Mouse (Mus musculus): ENCODE results near the gene Hs1bp3. TPM values are rescaled to one million over a fixed set of nuclear protein-coding genes. Genes with fewer than 3 reads are reported as not detected.

The Hs1bp3 gene
- polyA plus RNA-seq, 1 experiment from 2014 or later: 11.3 TPM

GRCm38 (mm10) chr12:8295307-8295913 is 17.8 kb upstream of the Hs1bp3 start:
- H3K4me1 ChIP-seq: peaks cover 15% of the 10 kb centered on the region; the same call in 1 of the 2 replicates
- WGBS: 57% methylated on average over 6 of the region's 6 CpGs

GRCm38 (mm10) chr12:8296154-8296553 is 17.1 kb upstream of the Hs1bp3 start:
- Histone ChIP-seq H3K9me3 (no peaks in the 10 kb centered on the region), H3K4me3 (no peak overlapping the region), H3K27me3 (peaks cover 76% of the 10 kb centered on the region), H3K27ac (replicated peaks) (no peak overlapping the region), H3K4me1 (peaks cover 13% of the 10 kb centered on the region; the same call in 1 of the 2 replicates), H3K4me2 (replicated peaks) (no peak overlapping the region), H3K36me3 (no peaks in the 10 kb centered on the region), H3K9ac (replicated peaks) (no peak overlapping the region)
- 88% methylated on average over 2 of the region's 2 CpGs for WGBS
- no peak for ATAC-seq (ENCODE audit: low FRiP score, low read depth)

More at GRCm38 (mm10) chr12:8295307-8295913, 17.8 kb upstream of the Hs1bp3 start:
- Histone ChIP-seq H3K36me3 (no peaks in the 10 kb centered on the region), H3K9ac (replicated peaks) (no peak overlapping the region), H3K27ac (replicated peaks) (no peak overlapping the region), H3K9me3 (no peaks in the 10 kb centered on the region), H3K4me3 (no peak overlapping the region), H3K4me2 (replicated peaks) (no peak overlapping the region), H3K27me3 (peaks cover 69% of the 10 kb centered on the region)
- ATAC-seq (ENCODE audit: low FRiP score, low read depth): no peak

GRCm38 (mm10) chr12:8297586-8298214 is 15.5 kb upstream of the Hs1bp3 start:
- Histone ChIP-seq H3K4me3 (peak overlapping the region; percentile 44), H3K9me3 (no peaks in the 10 kb centered on the region), H3K36me3 (no peaks in the 10 kb centered on the region), H3K9ac (replicated peaks) (no peak overlapping the region), H3K27ac (replicated peaks) (no peak overlapping the region), H3K27me3 (peaks cover 92% of the 10 kb centered on the region), H3K4me2 (replicated peaks) (peak overlapping the region; percentile 53), H3K4me1 (peaks cover 21% of the 10 kb centered on the region)
- 0 out of 2 replicates have a peak, but pooled peaks have one; percentile 8 for ATAC-seq (ENCODE audit: low FRiP score, low read depth)
- whole genome bisulfite sequencing: 7% methylated on average over 34 of the region's 34 CpGs

- no peaks in the 10 kb centered on the region for H3K36me3 ChIP-seq
- peaks cover 21% of the 10 kb centered on the region for H3K4me1 ChIP-seq
- peak overlapping the region; percentile 53 for H3K4me2 ChIP-seq (replicated peaks)
- 2% methylated on average over 80 of the region's 85 CpGs for WGBS
- peak overlapping the region; percentile 44 for H3K4me3 ChIP-seq
- no peak overlapping the region for H3K27ac ChIP-seq (replicated peaks)
- ATAC-seq (ENCODE audit: low FRiP score, low read depth): no peak
- H3K9ac ChIP-seq (replicated peaks): no peak overlapping the region
- H3K9me3 ChIP-seq: no peaks in the 10 kb centered on the region
- H3K27me3 ChIP-seq: peaks cover 94% of the 10 kb centered on the region
Observed at GRCm38 (mm10) chr12:8298361-8299142, 14.7 kb upstream of the Hs1bp3 start.

- no peak for ATAC-seq (ENCODE audit: low FRiP score, low read depth)
- 4% methylated on average over 34 of the region's 34 CpGs for WGBS
- Histone ChIP-seq H3K36me3 (no peaks in the 10 kb centered on the region), H3K9me3 (no peaks in the 10 kb centered on the region), H3K27me3 (peaks cover 98% of the 10 kb centered on the region), H3K4me2 (replicated peaks) (peak overlapping the region; percentile 3; the same call in 1 of the 2 replicates), H3K9ac (replicated peaks) (no peak overlapping the region), H3K4me1 (peaks cover 21% of the 10 kb centered on the region), H3K4me3 (peak overlapping the region; percentile 44), H3K27ac (replicated peaks) (no peak overlapping the region)
Observed at GRCm38 (mm10) chr12:8299143-8300110, 13.8 kb upstream of the Hs1bp3 start.

- H3K27ac ChIP-seq (replicated peaks): no peak overlapping the region
- no peak overlapping the region for H3K9ac ChIP-seq (replicated peaks)
- WGBS: 12% methylated on average over 10 of the region's 10 CpGs
- no peaks in the 10 kb centered on the region for H3K9me3 ChIP-seq
- no peaks in the 10 kb centered on the region for H3K36me3 ChIP-seq
- H3K4me3 ChIP-seq: peak overlapping the region; percentile 17
- H3K27me3 ChIP-seq: peaks cover 98% of the 10 kb centered on the region
- ATAC-seq (ENCODE audit: low FRiP score, low read depth): no peak
- peak overlapping the region; percentile 3; the same call in 1 of the 2 replicates for H3K4me2 ChIP-seq (replicated peaks)
- peaks cover 21% of the 10 kb centered on the region for H3K4me1 ChIP-seq
Observed at GRCm38 (mm10) chr12:8300111-8300480, 13.1 kb upstream of the Hs1bp3 start.

- Histone ChIP-seq H3K4me2 (replicated peaks) (no peak overlapping the region), H3K9me3 (no peaks in the 10 kb centered on the region), H3K27me3 (peaks cover 98% of the 10 kb centered on the region), H3K36me3 (no peaks in the 10 kb centered on the region), H3K4me3 (0 out of 2 replicates have a peak overlapping the region, but pooled peaks have one; percentile 48), H3K27ac (replicated peaks) (no peak overlapping the region), H3K4me1 (peaks cover 21% of the 10 kb centered on the region), H3K9ac (replicated peaks) (no peak overlapping the region)
- no peak for ATAC-seq (ENCODE audit: low FRiP score, low read depth)
- WGBS: 19% methylated on average over 5 of the region's 5 CpGs
Observed at GRCm38 (mm10) chr12:8300521-8300920, 12.7 kb upstream of the Hs1bp3 start.

GRCm38 (mm10) chr12:8301011-8301814 is 12.0 kb upstream of the Hs1bp3 start:
- Histone ChIP-seq H3K27me3 (peaks cover 98% of the 10 kb centered on the region), H3K27ac (replicated peaks) (no peak overlapping the region), H3K4me1 (peaks cover 21% of the 10 kb centered on the region), H3K9me3 (no peaks in the 10 kb centered on the region), H3K9ac (replicated peaks) (peak overlapping the region; percentile 64), H3K36me3 (no peaks in the 10 kb centered on the region), H3K4me3 (peak overlapping the region; percentile 48), H3K4me2 (replicated peaks) (peak overlapping the region; percentile 78)
- WGBS: 2% methylated on average over 46 of the region's 46 CpGs
- ATAC-seq (ENCODE audit: low FRiP score, low read depth): no peak; the same call in 1 of the 2 replicates

GRCm38 (mm10) chr12:8301841-8302431 is 11.3 kb upstream of the Hs1bp3 start, which contains the start of gene Gdf7:
Gdf7 (minus strand) TSS chr12:8301954.
- H3K4me2 ChIP-seq (replicated peaks): peak within 1 kb of the TSS; percentile 78
- no peak within 1 kb of the TSS for H3K27ac ChIP-seq (replicated peaks)
- WGBS: 1% methylated on average over 41 of the region's 53 CpGs
- H3K9me3 ChIP-seq: no peaks in the 10 kb centered on the region
- peak within 1 kb of the TSS; percentile 64 for H3K9ac ChIP-seq (replicated peaks)
- ATAC-seq (ENCODE audit: low FRiP score, low read depth): peak; percentile 57
- peaks cover 21% of the 10 kb centered on the region for H3K4me1 ChIP-seq
- no peaks in the 10 kb centered on the region for H3K36me3 ChIP-seq
- H3K27me3 ChIP-seq: peaks cover 95% of the 10 kb centered on the region
- peak within 1 kb of the TSS; percentile 48 for H3K4me3 ChIP-seq

- Histone ChIP-seq H3K36me3 (no peaks in the 10 kb centered on the region), H3K9ac (replicated peaks) (no peak overlapping the region), H3K4me1 (peaks cover 13% of the 10 kb centered on the region), H3K27me3 (peaks cover 68% of the 10 kb centered on the region), H3K27ac (replicated peaks) (no peak overlapping the region), H3K4me2 (replicated peaks) (no peak overlapping the region), H3K4me3 (no peak overlapping the region), H3K9me3 (no peaks in the 10 kb centered on the region)
- WGBS: 40% methylated on average over 2 of the region's 2 CpGs
- no peak for ATAC-seq (ENCODE audit: low FRiP score, low read depth)
Observed at GRCm38 (mm10) chr12:8305258-8305657, 8.0 kb upstream of the Hs1bp3 start.
